Mouse (Mus musculus): ENCODE data around the gene Brox. TPM values are rescaled to one million over a fixed set of nuclear protein-coding genes. Genes with fewer than 3 reads are reported as not detected.

Gene Brox
- 36.0 TPM for polyA plus RNA-seq (2014; fragmentation: Illumina TruSeq; extraction: RNeasy Lipid Tissue Mini Kit (QIAGEN cat#74804); ENCODE audit: low read depth, low replicate concordance)

GRCm38 (mm10) chr1:183296877-183297383 is at the start of gene Brox:
Gene Brox, minus strand, starts transcription at chr1:183297269.

GRCm38 (mm10) chr1:183296465-183296864 is 604 bp downstream of the Brox start, which contains the start of gene Aida:
Gene Aida, plus strand, starts transcription at chr1:183296590.

Other genes with a start within 250 kb of the Brox start
- gene Disp1, start 75.7 kb downstream of the Brox start, polyA plus RNA-seq (2014; fragmentation: Illumina TruSeq; extraction: RNeasy Lipid Tissue Mini Kit (QIAGEN cat#74804); ENCODE audit: low read depth, low replicate concordance) = 1.2 TPM
- 76.3 TPM for gene Aida, start 679 bp downstream of the Brox start, polyA plus RNA-seq (2014; fragmentation: Illumina TruSeq; extraction: RNeasy Lipid Tissue Mini Kit (QIAGEN cat#74804); ENCODE audit: low read depth, low replicate concordance)
- gene Mia3, start 72.3 kb upstream of the Brox start, polyA plus RNA-seq (2014; fragmentation: Illumina TruSeq; extraction: RNeasy Lipid Tissue Mini Kit (QIAGEN cat#74804); ENCODE audit: low read depth, low replicate concordance) = 169 TPM
- 18.7 TPM for gene Taf1a, start 91.7 kb upstream of the Brox start, polyA plus RNA-seq (2014; fragmentation: Illumina TruSeq; extraction: RNeasy Lipid Tissue Mini Kit (QIAGEN cat#74804); ENCODE audit: low read depth, low replicate concordance)
- 1.1 TPM for gene Hhipl2, start 120.9 kb upstream of the Brox start, polyA plus RNA-seq (2014; fragmentation: Illumina TruSeq; extraction: RNeasy Lipid Tissue Mini Kit (QIAGEN cat#74804); ENCODE audit: low read depth, low replicate concordance)